Mouse (Mus musculus): ENCODE data around the gene Armcx5. TPM values are rescaled to one million over a fixed set of nuclear protein-coding genes. Genes with fewer than 3 reads are reported as not detected.
"Not testable (repeated sequence)": the region's sequence is repeated elsewhere in the genome, so short reads cannot be mapped to it uniquely, and the experiment has no call there.

The Armcx5 gene
- polyA plus RNA-seq (2012; rRNA removed) = 8.2 and 8.5 TPM in 2 replicates

- DNase-seq (ENCODE audit: low read depth) = peak; percentile 98
- TF ChIP-seq CTCF (IDR thresholded peaks at IDR 0.05; ENCODE audit: borderline replicate concordance, extremely low read depth, insufficient read depth, insufficient read length) (no peak), POLR2A (IDR thresholded peaks at IDR 0.05; ENCODE audit: borderline replicate concordance, extremely low read depth, insufficient read depth, insufficient read length, poor library complexity, severe bottlenecking) (no peak)
These were observed at the start of gene Armcx5, which contains the start of gene Gprasp1 for GRCm38 (mm10) chrX:135742304-135743055. Gene Armcx5 (plus strand): TSS chrX:135742733. Gene Gprasp1 (plus strand): TSS chrX:135742733.

GRCm38 (mm10) chrX:135693633-135694032 is 48.9 kb upstream of the Armcx5 start, which contains the start of gene Tcp11x2:
Gene Tcp11x2 (minus strand): TSS chrX:135693790.
- TF ChIP-seq POLR2A (IDR thresholded peaks at IDR 0.05; ENCODE audit: borderline replicate concordance, extremely low read depth, insufficient read depth, insufficient read length, poor library complexity, severe bottlenecking) (no peak), CTCF (IDR thresholded peaks at IDR 0.05; ENCODE audit: borderline replicate concordance, extremely low read depth, insufficient read depth, insufficient read length) (no peak)
- DNase-seq (ENCODE audit: low read depth) = no peak

- no peak for DNase-seq (ENCODE audit: low read depth)
- TF ChIP-seq POLR2A (IDR thresholded peaks at IDR 0.05; ENCODE audit: borderline replicate concordance, extremely low read depth, insufficient read depth, insufficient read length, poor library complexity, severe bottlenecking) (no peak), CTCF (IDR thresholded peaks at IDR 0.05; ENCODE audit: borderline replicate concordance, extremely low read depth, insufficient read depth, insufficient read length) (no peak)
These were observed 39.4 kb upstream of the Armcx5 start for GRCm38 (mm10) chrX:135703111-135703510.

- TF ChIP-seq POLR2A (IDR thresholded peaks at IDR 0.05; ENCODE audit: borderline replicate concordance, extremely low read depth, insufficient read depth, insufficient read length, poor library complexity, severe bottlenecking) = no peak
- TF ChIP-seq CTCF (IDR thresholded peaks at IDR 0.05; ENCODE audit: borderline replicate concordance, extremely low read depth, insufficient read depth, insufficient read length) = no peak
- DNase-seq (ENCODE audit: low read depth) = no peak
These were observed 38.2 kb upstream of the Armcx5 start for GRCm38 (mm10) chrX:135704349-135704748.

- TF ChIP-seq CTCF (IDR thresholded peaks at IDR 0.05; ENCODE audit: borderline replicate concordance, extremely low read depth, insufficient read depth, insufficient read length) (no peak), POLR2A (IDR thresholded peaks at IDR 0.05; ENCODE audit: borderline replicate concordance, extremely low read depth, insufficient read depth, insufficient read length, poor library complexity, severe bottlenecking) (no peak)
- no peak for DNase-seq (ENCODE audit: low read depth)
These were observed 29.7 kb upstream of the Armcx5 start for GRCm38 (mm10) chrX:135712845-135713244.

- DNase-seq (ENCODE audit: low read depth) = no peak
- TF ChIP-seq POLR2A (IDR thresholded peaks at IDR 0.05; ENCODE audit: borderline replicate concordance, extremely low read depth, insufficient read depth, insufficient read length, poor library complexity, severe bottlenecking) = no peak
- no peak for TF ChIP-seq CTCF (IDR thresholded peaks at IDR 0.05; ENCODE audit: borderline replicate concordance, extremely low read depth, insufficient read depth, insufficient read length)
These were observed 17.4 kb upstream of the Armcx5 start, which contains the start of gene Tmsb15a for GRCm38 (mm10) chrX:135725161-135725560. Gene Tmsb15a (minus strand): TSS chrX:135725261.

GRCm38 (mm10) chrX:135738730-135739520 is 3.6 kb upstream of the Armcx5 start:
- DNase-seq (ENCODE audit: low read depth) = no peak
- TF ChIP-seq CTCF (IDR thresholded peaks at IDR 0.05; ENCODE audit: borderline replicate concordance, extremely low read depth, insufficient read depth, insufficient read length) = no peak
- TF ChIP-seq POLR2A (IDR thresholded peaks at IDR 0.05; ENCODE audit: borderline replicate concordance, extremely low read depth, insufficient read depth, insufficient read length, poor library complexity, severe bottlenecking) = no peak

- TF ChIP-seq CTCF (IDR thresholded peaks at IDR 0.05; ENCODE audit: borderline replicate concordance, extremely low read depth, insufficient read depth, insufficient read length) (peak; percentile 9; the same call in 1 of the 2 replicates), POLR2A (IDR thresholded peaks at IDR 0.05; ENCODE audit: borderline replicate concordance, extremely low read depth, insufficient read depth, insufficient read length, poor library complexity, severe bottlenecking) (no peak)
- DNase-seq (ENCODE audit: low read depth) = no peak
These were observed 473 bp downstream of the Armcx5 start for GRCm38 (mm10) chrX:135743056-135743355.

GRCm38 (mm10) chrX:135745376-135745775 is 2.8 kb downstream of the Armcx5 start:
- DNase-seq (ENCODE audit: low read depth) = not testable (repeated sequence)

GRCm38 (mm10) chrX:135752832-135753231 is 10.3 kb downstream of the Armcx5 start:
- DNase-seq (ENCODE audit: low read depth) = peak; percentile 82
- TF ChIP-seq POLR2A (IDR thresholded peaks at IDR 0.05; ENCODE audit: borderline replicate concordance, extremely low read depth, insufficient read depth, insufficient read length, poor library complexity, severe bottlenecking) = no peak
- peak; percentile 84 for TF ChIP-seq CTCF (IDR thresholded peaks at IDR 0.05; ENCODE audit: borderline replicate concordance, extremely low read depth, insufficient read depth, insufficient read length)

- DNase-seq (ENCODE audit: low read depth) = peak; percentile 60
- peak; percentile 50; the same call in 1 of the 2 replicates for TF ChIP-seq CTCF (IDR thresholded peaks at IDR 0.05; ENCODE audit: borderline replicate concordance, extremely low read depth, insufficient read depth, insufficient read length)
- no peak for TF ChIP-seq POLR2A (IDR thresholded peaks at IDR 0.05; ENCODE audit: borderline replicate concordance, extremely low read depth, insufficient read depth, insufficient read length, poor library complexity, severe bottlenecking)
These were observed 19.2 kb downstream of the Armcx5 start for GRCm38 (mm10) chrX:135761707-135762106.
